Mouse (Mus musculus) liver, embryonic 16.5 days (tissue): Measurements from ENCODE around the gene Glis2. TPM values are rescaled to one million over a fixed set of nuclear protein-coding genes. Genes with fewer than 3 reads are reported as not detected.

Source experiments
- ATAC-seq: fragments of 200-750 bp; cut with Nextera tagmentation; 2 replicates; pipeline ENCODE4 v1.8.0; 2017; ENCODE audit warnings: low read depth, mild to moderate bottlenecking, moderate number of reproducible peaks, moderate library complexity
- H3K27ac ChIP-seq: fragments of 300-500 bp; sonication (generic); 2 replicates; pipeline ENCODE4 v1.5.1; 2014; ENCODE audit warnings: mild to moderate bottlenecking, low read length
- H3K27me3 ChIP-seq: fragments of 300-500 bp; sonication (generic); 2 replicates; pipeline ENCODE4 v1.6.1; 2014; ENCODE audit warnings: low read depth, low read length, mixed read lengths; ENCODE audit not compliant: control insufficient read depth, insufficient read depth
- H3K36me3 ChIP-seq: fragments of 300-500 bp; sonication (generic); 2 replicates; pipeline ENCODE4 v1.6.1; 2014; ENCODE audit warnings: mild to moderate bottlenecking; ENCODE audit not compliant: control insufficient read depth, insufficient read depth
- H3K4me1 ChIP-seq: fragments of 300-500 bp; sonication (generic); 2 replicates; pipeline ENCODE4 v1.6.1; 2014; ENCODE audit warnings: low read depth, low read length, mixed read lengths; ENCODE audit not compliant: control insufficient read depth
- H3K4me2 ChIP-seq: fragments of 300-500 bp; sonication (generic); 2 replicates; pipeline ENCODE4 v1.6.1; 2014; ENCODE audit warnings: low read depth, low read length, mixed read lengths
- H3K4me3 ChIP-seq: fragments of 300-500 bp; sonication (generic); 2 replicates; pipeline ENCODE4 v1.5.1; 2014; ENCODE audit warnings: low read depth, mild to moderate bottlenecking, low read length
- H3K9ac ChIP-seq: fragments of 300-500 bp; sonication (generic); 2 replicates; pipeline ENCODE4 v1.6.1; 2014; ENCODE audit warnings: low read depth, low read length
- H3K9me3 ChIP-seq: fragments of 300-500 bp; sonication (generic); replicated peaks from 2 replicates; pipeline ENCODE4 v1.6.1; 2016; ENCODE audit warnings: low read length; ENCODE audit not compliant: control insufficient read depth
- WGBS: fragments of 180-500 bp; shearing (Covaris S2); extraction: QIAGEN DNeasy Blood & Tissue Kit; methylation state at CpG from one replicate; pipeline ENCODE4 v1.1.7; 2014; ENCODE audit not compliant: insufficient replicate concordance; 5-methylcytosine and 5-hydroxymethylcytosine counted together
- polyA plus RNA-seq: library from polyadenylated mRNA; unstranded; fragments of >200 nt; fragmentation: Nextera tagmentation; extraction: Ambion mirVana; gene quantifications from 2 replicates; pipeline ENCODE4 v1.2.1, GENCODE M21; 2015

Glis2 gene
- polyA plus RNA-seq, 1 experiment from 2014 or later: 2.5 TPM

GRCm38 (mm10) chr16:4616829-4617228 is 22.3 kb downstream of the Glis2 start:
- Histone ChIP-seq H3K36me3 (no peaks in the 10 kb centered on the region; the same call in 1 of the 2 replicates), H3K9me3 (no peaks in the 10 kb centered on the region), H3K27ac (no peak overlapping the region), H3K4me1 (peaks cover 3% of the 10 kb centered on the region), H3K9ac (no peak overlapping the region), H3K4me3 (no peak overlapping the region), H3K4me2 (no peak overlapping the region), H3K27me3 (no peaks in the 10 kb centered on the region)
- no peak for ATAC-seq
- 67% methylated on average over 4 of the region's 4 CpGs for WGBS

- Histone ChIP-seq H3K36me3 (no peaks in the 10 kb centered on the region), H3K9ac (peak overlapping the region; percentile 87), H3K4me1 (peaks cover 20% of the 10 kb centered on the region), H3K4me3 (peak overlapping the region; percentile 81), H3K9me3 (no peaks in the 10 kb centered on the region), H3K27ac (peak overlapping the region; percentile 85), H3K4me2 (peak overlapping the region; percentile 74), H3K27me3 (no peaks in the 10 kb centered on the region)
- ATAC-seq: peak; percentile 50
- WGBS: 14% methylated on average over 9 of the region's 9 CpGs
Observed at GRCm38 (mm10) chr16:4624074-4624473, 29.6 kb downstream of the Glis2 start.

- peak; percentile 92 for ATAC-seq
- peak within 1 kb of the TSS; percentile 74 for H3K4me2 ChIP-seq
- peaks cover 20% of the 10 kb centered on the region for H3K4me1 ChIP-seq
- H3K9me3 ChIP-seq: no peaks in the 10 kb centered on the region
- H3K27ac ChIP-seq: peak within 1 kb of the TSS; percentile 85
- H3K4me3 ChIP-seq: peak within 1 kb of the TSS; percentile 81
- peak within 1 kb of the TSS; percentile 87 for H3K9ac ChIP-seq
- no peaks in the 10 kb centered on the region for H3K27me3 ChIP-seq
- no peaks in the 10 kb centered on the region; the same call in 1 of the 2 replicates for H3K36me3 ChIP-seq
- WGBS: under 1% methylated on average over 56 of the region's 56 CpGs
Observed at GRCm38 (mm10) chr16:4624481-4625110, 30.1 kb downstream of the Glis2 start, which contains the start of gene Pam16. Pam16 (minus strand) TSS chr16:4624988.

- Histone ChIP-seq H3K4me1 (peaks cover 17% of the 10 kb centered on the region), H3K4me2 (no peak overlapping the region), H3K27ac (no peak overlapping the region), H3K9ac (no peak overlapping the region), H3K27me3 (no peaks in the 10 kb centered on the region), H3K36me3 (no peaks in the 10 kb centered on the region; the same call in 1 of the 2 replicates), H3K9me3 (no peaks in the 10 kb centered on the region), H3K4me3 (no peak overlapping the region)
- 81% methylated on average over 6 of the region's 6 CpGs for WGBS
- ATAC-seq: no peak
Observed at GRCm38 (mm10) chr16:4627105-4627504, 32.6 kb downstream of the Glis2 start.

- peaks cover 6% of the 10 kb centered on the region for H3K4me1 ChIP-seq
- H3K36me3 ChIP-seq: no peaks in the 10 kb centered on the region; the same call in none of the 2 replicates
- no peak overlapping the region for H3K4me3 ChIP-seq
- H3K9ac ChIP-seq: no peak overlapping the region
- WGBS: 80% methylated on average over 9 of the region's 9 CpGs
- no peaks in the 10 kb centered on the region for H3K9me3 ChIP-seq
- ATAC-seq: no peak
- no peak overlapping the region for H3K27ac ChIP-seq
- H3K27me3 ChIP-seq: no peaks in the 10 kb centered on the region
- no peak overlapping the region for H3K4me2 ChIP-seq
Observed at GRCm38 (mm10) chr16:4628898-4629419, 34.4 kb downstream of the Glis2 start.

GRCm38 (mm10) chr16:4629950-4630349 is 35.4 kb downstream of the Glis2 start:
- Histone ChIP-seq H3K4me1 (peaks cover 4% of the 10 kb centered on the region), H3K9ac (no peak overlapping the region), H3K27me3 (no peaks in the 10 kb centered on the region), H3K4me3 (no peak overlapping the region), H3K9me3 (no peaks in the 10 kb centered on the region), H3K36me3 (no peaks in the 10 kb centered on the region; the same call in none of the 2 replicates), H3K27ac (no peak overlapping the region), H3K4me2 (no peak overlapping the region)
- peak; percentile 43 for ATAC-seq
- 19% methylated on average over 6 of the region's 6 CpGs for WGBS

- ATAC-seq: no peak; the same call in 1 of the 2 replicates
- Histone ChIP-seq H3K4me1 (peaks cover 5% of the 10 kb centered on the region), H3K9ac (no peak overlapping the region), H3K9me3 (no peaks in the 10 kb centered on the region), H3K4me2 (no peak overlapping the region), H3K27ac (no peak overlapping the region), H3K36me3 (no peaks in the 10 kb centered on the region; the same call in none of the 2 replicates), H3K27me3 (no peaks in the 10 kb centered on the region), H3K4me3 (no peak overlapping the region)
- WGBS: 62% methylated on average over 7 of the region's 7 CpGs
Observed at GRCm38 (mm10) chr16:4632050-4632449, 37.5 kb downstream of the Glis2 start.

- H3K9me3 ChIP-seq: no peaks in the 10 kb centered on the region
- no peak overlapping the region for H3K4me3 ChIP-seq
- no peak overlapping the region for H3K27ac ChIP-seq
- WGBS: 86% methylated on average over 3 of the region's 3 CpGs
- H3K36me3 ChIP-seq: no peaks in the 10 kb centered on the region; the same call in none of the 2 replicates
- H3K4me2 ChIP-seq: no peak overlapping the region
- peaks cover 5% of the 10 kb centered on the region for H3K4me1 ChIP-seq
- no peaks in the 10 kb centered on the region for H3K27me3 ChIP-seq
- no peak for ATAC-seq
- H3K9ac ChIP-seq: no peak overlapping the region
Observed at GRCm38 (mm10) chr16:4633661-4634060, 39.1 kb downstream of the Glis2 start.

- no peak for ATAC-seq
- WGBS: 78% methylated on average over 9 of the region's 9 CpGs
- no peak overlapping the region for H3K9ac ChIP-seq
- H3K4me2 ChIP-seq: no peak overlapping the region
- no peaks in the 10 kb centered on the region for H3K9me3 ChIP-seq
- no peaks in the 10 kb centered on the region; the same call in 1 of the 2 replicates for H3K36me3 ChIP-seq
- no peaks in the 10 kb centered on the region for H3K27me3 ChIP-seq
- no peak overlapping the region for H3K4me3 ChIP-seq
- peaks cover 8% of the 10 kb centered on the region for H3K4me1 ChIP-seq
- H3K27ac ChIP-seq: no peak overlapping the region
Observed at GRCm38 (mm10) chr16:4634681-4635080, 40.2 kb downstream of the Glis2 start.
